Mouse (Mus musculus): Measurements from ENCODE around the gene Kcnn4. TPM values are rescaled to one million over a fixed set of nuclear protein-coding genes. Genes with fewer than 3 reads are reported as not detected.

The Kcnn4 gene
- polyA plus RNA-seq, 1 experiment from 2014 or later = 10.9 TPM

- peaks cover 12% of the 10 kb centered on the region for H3K27me3 ChIP-seq (ENCODE audit: control insufficient read depth, insufficient read depth, low read length)
- H3K27ac ChIP-seq (ENCODE audit: low read length) = no peak overlapping the region
- 38% methylated on average over 2 of the region's 2 CpGs for WGBS
- H3K4me2 ChIP-seq (ENCODE audit: low read depth, low read length) = no peak overlapping the region
- H3K4me1 ChIP-seq (ENCODE audit: control insufficient read depth, insufficient read depth, low read length) = no peaks in the 10 kb centered on the region
- H3K4me3 ChIP-seq (ENCODE audit: low read length) = no peak overlapping the region
- no peak overlapping the region for H3K9ac ChIP-seq (ENCODE audit: low read length)
- H3K36me3 ChIP-seq (ENCODE audit: control insufficient read depth, insufficient read depth) = no peaks in the 10 kb centered on the region
- ATAC-seq (replicated peaks; ENCODE audit: extremely low read depth, insufficient read depth, low FRiP score) = no peak
- peaks cover 2% of the 10 kb centered on the region; the same call in 1 of the 2 replicates for H3K9me3 ChIP-seq (replicated peaks; ENCODE audit: control insufficient read depth, low read length)
Observed at GRCm38 (mm10) chr7:24338241-24338640, 31.8 kb upstream of the Kcnn4 start.

- no peaks in the 10 kb centered on the region for H3K27me3 ChIP-seq (ENCODE audit: control insufficient read depth, insufficient read depth, low read length)
- ATAC-seq (replicated peaks; ENCODE audit: extremely low read depth, insufficient read depth, low FRiP score) = no peak
- WGBS = 74% methylated on average over 7 of the region's 7 CpGs
- no peaks in the 10 kb centered on the region for H3K36me3 ChIP-seq (ENCODE audit: control insufficient read depth, insufficient read depth)
- no peak overlapping the region for H3K4me3 ChIP-seq (ENCODE audit: low read length)
- no peaks in the 10 kb centered on the region for H3K4me1 ChIP-seq (ENCODE audit: control insufficient read depth, insufficient read depth, low read length)
- no peak overlapping the region for H3K4me2 ChIP-seq (ENCODE audit: low read depth, low read length)
- H3K27ac ChIP-seq (ENCODE audit: low read length) = no peak overlapping the region
- peaks cover 3% of the 10 kb centered on the region; the same call in 1 of the 2 replicates for H3K9me3 ChIP-seq (replicated peaks; ENCODE audit: control insufficient read depth, low read length)
- no peak overlapping the region for H3K9ac ChIP-seq (ENCODE audit: low read length)
Observed at GRCm38 (mm10) chr7:24343701-24344272, 26.3 kb upstream of the Kcnn4 start.

- H3K9me3 ChIP-seq (replicated peaks; ENCODE audit: control insufficient read depth, low read length) = peaks cover 3% of the 10 kb centered on the region; the same call in 1 of the 2 replicates
- no peak overlapping the region for H3K4me3 ChIP-seq (ENCODE audit: low read length)
- no peak overlapping the region for H3K4me2 ChIP-seq (ENCODE audit: low read depth, low read length)
- no peaks in the 10 kb centered on the region for H3K4me1 ChIP-seq (ENCODE audit: control insufficient read depth, insufficient read depth, low read length)
- no peak overlapping the region for H3K9ac ChIP-seq (ENCODE audit: low read length)
- no peaks in the 10 kb centered on the region; the same call in 1 of the 2 replicates for H3K27me3 ChIP-seq (ENCODE audit: control insufficient read depth, insufficient read depth, low read length)
- no peaks in the 10 kb centered on the region for H3K36me3 ChIP-seq (ENCODE audit: control insufficient read depth, insufficient read depth)
- ATAC-seq (replicated peaks; ENCODE audit: extremely low read depth, insufficient read depth, low FRiP score) = no peak
- WGBS = 58% methylated on average over 5 of the region's 5 CpGs
- no peak overlapping the region for H3K27ac ChIP-seq (ENCODE audit: low read length)
Observed at GRCm38 (mm10) chr7:24346444-24346843, 23.6 kb upstream of the Kcnn4 start.

GRCm38 (mm10) chr7:24348896-24349295, 21.2 kb upstream of the Kcnn4 start, which contains the start of gene Lypd5:
TSS of gene Lypd5 (plus strand) at chr7:24349196.
- Histone ChIP-seq H3K4me1 (ENCODE audit: control insufficient read depth, insufficient read depth, low read length) (no peaks in the 10 kb centered on the region), H3K36me3 (ENCODE audit: control insufficient read depth, insufficient read depth) (no peaks in the 10 kb centered on the region), H3K9me3 (replicated peaks; ENCODE audit: control insufficient read depth, low read length) (peaks cover 3% of the 10 kb centered on the region; the same call in 1 of the 2 replicates), H3K27ac (ENCODE audit: low read length) (no peak within 1 kb of the TSS), H3K9ac (ENCODE audit: low read length) (no peak within 1 kb of the TSS), H3K4me3 (ENCODE audit: low read length) (no peak within 1 kb of the TSS), H3K4me2 (ENCODE audit: low read depth, low read length) (no peak within 1 kb of the TSS), H3K27me3 (ENCODE audit: control insufficient read depth, insufficient read depth, low read length) (no peaks in the 10 kb centered on the region; the same call in 1 of the 2 replicates)
- no peak for ATAC-seq (replicated peaks; ENCODE audit: extremely low read depth, insufficient read depth, low FRiP score)
- WGBS = 34% methylated on average over 6 of the region's 6 CpGs

GRCm38 (mm10) chr7:24355646-24356045, 14.4 kb upstream of the Kcnn4 start:
- Histone ChIP-seq H3K4me1 (ENCODE audit: control insufficient read depth, insufficient read depth, low read length) (no peaks in the 10 kb centered on the region), H3K9ac (ENCODE audit: low read length) (no peak overlapping the region), H3K27me3 (ENCODE audit: control insufficient read depth, insufficient read depth, low read length) (no peaks in the 10 kb centered on the region; the same call in 1 of the 2 replicates), H3K4me3 (ENCODE audit: low read length) (no peak overlapping the region), H3K9me3 (replicated peaks; ENCODE audit: control insufficient read depth, low read length) (0 out of 2 replicates have a peak, but pooled peaks cover 5% of the 10 kb centered on the region), H3K27ac (ENCODE audit: low read length) (no peak overlapping the region), H3K4me2 (ENCODE audit: low read depth, low read length) (no peak overlapping the region), H3K36me3 (ENCODE audit: control insufficient read depth, insufficient read depth) (no peaks in the 10 kb centered on the region)
- no peak for ATAC-seq (replicated peaks; ENCODE audit: extremely low read depth, insufficient read depth, low FRiP score)
- WGBS = 82% methylated on average over 6 of the region's 6 CpGs

GRCm38 (mm10) chr7:24356081-24356480, 14.0 kb upstream of the Kcnn4 start:
- Histone ChIP-seq H3K4me2 (ENCODE audit: low read depth, low read length) (no peak overlapping the region), H3K27ac (ENCODE audit: low read length) (no peak overlapping the region), H3K9ac (ENCODE audit: low read length) (no peak overlapping the region), H3K4me1 (ENCODE audit: control insufficient read depth, insufficient read depth, low read length) (no peaks in the 10 kb centered on the region), H3K4me3 (ENCODE audit: low read length) (no peak overlapping the region), H3K36me3 (ENCODE audit: control insufficient read depth, insufficient read depth) (no peaks in the 10 kb centered on the region), H3K9me3 (replicated peaks; ENCODE audit: control insufficient read depth, low read length) (0 out of 2 replicates have a peak, but pooled peaks cover 6% of the 10 kb centered on the region), H3K27me3 (ENCODE audit: control insufficient read depth, insufficient read depth, low read length) (no peaks in the 10 kb centered on the region; the same call in 1 of the 2 replicates)
- 76% methylated on average over 10 of the region's 10 CpGs for WGBS
- ATAC-seq (replicated peaks; ENCODE audit: extremely low read depth, insufficient read depth, low FRiP score) = no peak

GRCm38 (mm10) chr7:24357899-24358298, 12.2 kb upstream of the Kcnn4 start:
- Histone ChIP-seq H3K4me1 (ENCODE audit: control insufficient read depth, insufficient read depth, low read length) (no peaks in the 10 kb centered on the region), H3K9ac (ENCODE audit: low read length) (no peak overlapping the region), H3K9me3 (replicated peaks; ENCODE audit: control insufficient read depth, low read length) (0 out of 2 replicates have a peak, but pooled peaks cover 7% of the 10 kb centered on the region), H3K36me3 (ENCODE audit: control insufficient read depth, insufficient read depth) (no peaks in the 10 kb centered on the region), H3K4me3 (ENCODE audit: low read length) (no peak overlapping the region), H3K4me2 (ENCODE audit: low read depth, low read length) (no peak overlapping the region), H3K27ac (ENCODE audit: low read length) (no peak overlapping the region), H3K27me3 (ENCODE audit: control insufficient read depth, insufficient read depth, low read length) (no peaks in the 10 kb centered on the region)
- ATAC-seq (replicated peaks; ENCODE audit: extremely low read depth, insufficient read depth, low FRiP score) = no peak
- WGBS = 41% methylated on average over 4 of the region's 4 CpGs

GRCm38 (mm10) chr7:24359269-24359668, 10.8 kb upstream of the Kcnn4 start:
- H3K27me3 ChIP-seq (ENCODE audit: control insufficient read depth, insufficient read depth, low read length) = no peaks in the 10 kb centered on the region
- H3K27ac ChIP-seq (ENCODE audit: low read length) = no peak overlapping the region
- no peaks in the 10 kb centered on the region for H3K36me3 ChIP-seq (ENCODE audit: control insufficient read depth, insufficient read depth)
- no peak overlapping the region for H3K4me3 ChIP-seq (ENCODE audit: low read length)
- WGBS = 24% methylated on average over 9 of the region's 9 CpGs
- no peak overlapping the region for H3K4me2 ChIP-seq (ENCODE audit: low read depth, low read length)
- H3K9me3 ChIP-seq (replicated peaks; ENCODE audit: control insufficient read depth, low read length) = 0 out of 2 replicates have a peak, but pooled peaks cover 7% of the 10 kb centered on the region
- H3K4me1 ChIP-seq (ENCODE audit: control insufficient read depth, insufficient read depth, low read length) = no peaks in the 10 kb centered on the region
- ATAC-seq (replicated peaks; ENCODE audit: extremely low read depth, insufficient read depth, low FRiP score) = no peak
- no peak overlapping the region for H3K9ac ChIP-seq (ENCODE audit: low read length)

- WGBS = 64% methylated on average over 4 of the region's 4 CpGs
- H3K9me3 ChIP-seq (replicated peaks; ENCODE audit: control insufficient read depth, low read length) = 0 out of 2 replicates have a peak, but pooled peaks cover 7% of the 10 kb centered on the region
- H3K4me1 ChIP-seq (ENCODE audit: control insufficient read depth, insufficient read depth, low read length) = no peaks in the 10 kb centered on the region
- H3K27me3 ChIP-seq (ENCODE audit: control insufficient read depth, insufficient read depth, low read length) = no peaks in the 10 kb centered on the region
- no peak overlapping the region for H3K27ac ChIP-seq (ENCODE audit: low read length)
- H3K4me3 ChIP-seq (ENCODE audit: low read length) = no peak overlapping the region
- no peaks in the 10 kb centered on the region for H3K36me3 ChIP-seq (ENCODE audit: control insufficient read depth, insufficient read depth)
- H3K4me2 ChIP-seq (ENCODE audit: low read depth, low read length) = no peak overlapping the region
- no peak overlapping the region for H3K9ac ChIP-seq (ENCODE audit: low read length)
- no peak for ATAC-seq (replicated peaks; ENCODE audit: extremely low read depth, insufficient read depth, low FRiP score)
Observed at GRCm38 (mm10) chr7:24361001-24361400, 9.1 kb upstream of the Kcnn4 start.
